8 mouse cellular contexts compared by ENCODE assay signal in genomic region chr11:76924759-76925236, GRCm38 (mm10). TPM values are rescaled to one million over a fixed set of nuclear protein-coding genes. Genes with fewer than 3 reads are reported as not detected.
DNase-seq lines count a peak whose midpoint lies in the region; ATAC-seq lines count a peak whose summit lies in the region.

Blmh (plus strand) TSS chr11:76924809.

- no peak within 1 kb of the TSS for H3K27ac ChIP-seq in forebrain, embryonic 13.5 days
- no peak within 1 kb of the TSS for H3K27ac ChIP-seq in midbrain, embryonic 15.5 days

- H3K27me3 ChIP-seq in forebrain, embryonic 13.5 days: no peaks in the 10 kb centered on the region
- no peaks in the 10 kb centered on the region for H3K27me3 ChIP-seq in midbrain, embryonic 15.5 days (replicated peaks)

- H3K4me1 ChIP-seq in forebrain, embryonic 13.5 days: no peaks in the 10 kb centered on the region
- no peaks in the 10 kb centered on the region for H3K4me1 ChIP-seq in midbrain, embryonic 15.5 days

- no peak for DNase-seq in urinary bladder, adult 2 months (ENCODE audit: low spot score)
- no peak for DNase-seq in urinary bladder, postnatal 25 days (ENCODE audit: low spot score)
- DNase-seq in heart, postnatal 25 days (ENCODE audit: low spot score): no peak
- no peak for DNase-seq in left cerebral cortex, postnatal 36 days (ENCODE audit: low spot score in 2 of 2)
- no peak for DNase-seq in right cerebral cortex, postnatal 10 days (ENCODE audit: low spot score in 2 of 2)

- no peak within 1 kb of the TSS for H3K4me3 ChIP-seq in forebrain, embryonic 13.5 days
- H3K4me3 ChIP-seq in midbrain, embryonic 15.5 days: no peak within 1 kb of the TSS

- H3K36me3 ChIP-seq in forebrain, embryonic 13.5 days (ENCODE audit: poor library complexity, severe bottlenecking): no peaks in the 10 kb centered on the region
- no peaks in the 10 kb centered on the region for H3K36me3 ChIP-seq in midbrain, embryonic 15.5 days (replicated peaks)

- 87% methylated on average over 6 of the region's 6 CpGs for WGBS in forebrain, embryonic 13.5 days
- 84% methylated on average over 6 of the region's 6 CpGs for WGBS in midbrain, embryonic 15.5 days

- no peak for ATAC-seq in forebrain, embryonic 13.5 days
- ATAC-seq in midbrain, embryonic 15.5 days (replicated peaks): no peak
- no peak for ATAC-seq in cerebellum, adult (ENCODE audit: insufficient number of reproducible peaks, low FRiP score, low TSS enrichment)

- no peaks in the 10 kb centered on the region for H3K9me3 ChIP-seq in forebrain, embryonic 13.5 days (replicated peaks)
- H3K9me3 ChIP-seq in midbrain, embryonic 15.5 days: no peaks in the 10 kb centered on the region

- intact Hi-C loops in heart, postnatal 25 days (cut with DNase I): no loop called here
- intact Hi-C loops in left cerebral cortex, postnatal 36 days (cut with DNase I): no loop called here

- no peak within 1 kb of the TSS for H3K9ac ChIP-seq in forebrain, embryonic 13.5 days
- H3K9ac ChIP-seq in midbrain, embryonic 15.5 days: no peak within 1 kb of the TSS

- no peak within 1 kb of the TSS for H3K4me2 ChIP-seq in forebrain, embryonic 13.5 days
- H3K4me2 ChIP-seq in midbrain, embryonic 15.5 days: no peak within 1 kb of the TSS

RNA-seq across cellular contexts. Expression of gene Blmh, which starts in this region (rescaled TPM):
- polyA plus RNA-seq in urinary bladder, adult 2 months (2012; rRNA removed): 25.8 and 34.6 TPM in 2 replicates
- 151 and 152 TPM in 2 replicates for polyA plus RNA-seq in forebrain, embryonic 13.5 days (2015; fragmentation: Nextera tagmentation; extraction: Ambion mirVana)
- 10 to 100 TPM; 36.8 to 41.5 TPM for total RNA-seq in heart, postnatal 25 days (2021)
- 10 to 100 TPM; 58.9 to 60.3 TPM for total RNA-seq in left cerebral cortex, postnatal 36 days (2021)
- polyA plus RNA-seq in midbrain, embryonic 15.5 days (2015; fragmentation: Nextera tagmentation; extraction: Ambion mirVana): 151 and 155 TPM in 2 replicates
